Mouse (Mus musculus): Measurements from ENCODE around the gene Nrg4. TPM values are rescaled to one million over a fixed set of nuclear protein-coding genes. Genes with fewer than 3 reads are reported as not detected.
A peak's percentile ranks its signal among the peaks of the same experiment; 100 is the strongest.

Nrg4 gene
- total RNA-seq, 1 experiment from 2014 or later = 1.4 TPM

GRCm38 (mm10) chr9:55325061-55325460 is 1.6 kb downstream of the Nrg4 start:
- no peak for ATAC-seq (replicated peaks; ENCODE audit: insufficient number of reproducible peaks, low FRiP score, low TSS enrichment, poor library complexity, severe bottlenecking)

DNA sequence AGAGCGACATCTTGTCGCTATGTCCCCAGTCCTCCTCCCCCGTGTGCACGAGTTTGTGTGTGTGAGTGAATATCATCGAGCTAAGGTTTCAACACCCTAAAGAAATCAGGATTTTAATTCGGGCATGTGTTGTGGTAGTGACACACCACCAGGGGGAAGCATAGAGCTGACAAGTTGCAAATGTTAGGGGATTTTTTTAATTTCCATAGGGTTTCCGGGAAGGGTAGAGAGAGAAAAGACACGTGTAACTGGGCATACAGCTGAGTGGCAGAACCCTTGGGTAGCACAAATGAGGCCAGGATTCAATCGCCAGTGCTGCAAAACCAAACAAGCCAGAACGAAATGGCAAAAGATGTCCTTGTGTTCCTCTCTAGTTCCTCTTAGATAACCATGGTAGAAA is 2.1 kb downstream of the Nrg4 start:
- ATAC-seq (replicated peaks; ENCODE audit: insufficient number of reproducible peaks, low FRiP score, low TSS enrichment, poor library complexity, severe bottlenecking) = no peak

DNA sequence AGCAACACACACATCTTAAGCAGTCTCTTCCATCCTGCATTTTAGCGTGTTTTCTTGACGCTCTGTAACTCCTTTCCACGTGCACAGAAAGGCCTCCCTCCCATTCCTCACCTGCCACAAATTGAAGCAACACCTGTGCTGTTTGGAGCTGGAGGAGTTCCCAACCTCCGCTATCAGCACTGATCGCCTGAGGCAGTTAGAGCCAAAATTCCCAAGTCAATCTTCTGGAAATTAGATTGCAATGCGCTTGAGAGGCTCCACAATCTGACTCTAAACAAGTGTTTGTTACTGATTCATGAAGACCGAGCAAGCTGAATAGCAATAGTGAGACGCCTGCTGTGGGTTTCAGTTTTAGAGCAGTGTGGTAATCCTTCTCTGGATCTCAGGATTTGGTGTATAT is 2.6 kb downstream of the Nrg4 start:
- no peak for ATAC-seq (replicated peaks; ENCODE audit: insufficient number of reproducible peaks, low FRiP score, low TSS enrichment, poor library complexity, severe bottlenecking)

DNA sequence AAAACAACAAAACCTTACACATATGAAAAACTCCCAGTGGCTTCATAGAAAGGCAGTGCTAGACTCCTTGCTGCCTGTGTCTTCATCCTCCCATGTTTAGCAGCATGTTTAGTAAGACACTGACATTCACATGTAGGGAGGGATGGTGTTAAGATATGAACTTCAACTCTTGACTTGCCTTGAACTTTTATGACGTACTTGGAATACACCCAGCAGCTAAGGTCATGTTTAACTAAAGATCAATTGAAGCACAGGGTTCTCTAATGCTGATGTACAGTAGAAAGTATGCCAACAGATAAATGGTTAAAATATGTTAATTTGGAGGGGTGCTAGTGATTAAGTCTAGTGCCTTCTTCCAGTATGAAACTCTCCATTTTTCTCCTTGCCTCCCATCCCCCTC is 4.0 kb downstream of the Nrg4 start:
- no peak for ATAC-seq (replicated peaks; ENCODE audit: insufficient number of reproducible peaks, low FRiP score, low TSS enrichment, poor library complexity, severe bottlenecking)

DNA sequence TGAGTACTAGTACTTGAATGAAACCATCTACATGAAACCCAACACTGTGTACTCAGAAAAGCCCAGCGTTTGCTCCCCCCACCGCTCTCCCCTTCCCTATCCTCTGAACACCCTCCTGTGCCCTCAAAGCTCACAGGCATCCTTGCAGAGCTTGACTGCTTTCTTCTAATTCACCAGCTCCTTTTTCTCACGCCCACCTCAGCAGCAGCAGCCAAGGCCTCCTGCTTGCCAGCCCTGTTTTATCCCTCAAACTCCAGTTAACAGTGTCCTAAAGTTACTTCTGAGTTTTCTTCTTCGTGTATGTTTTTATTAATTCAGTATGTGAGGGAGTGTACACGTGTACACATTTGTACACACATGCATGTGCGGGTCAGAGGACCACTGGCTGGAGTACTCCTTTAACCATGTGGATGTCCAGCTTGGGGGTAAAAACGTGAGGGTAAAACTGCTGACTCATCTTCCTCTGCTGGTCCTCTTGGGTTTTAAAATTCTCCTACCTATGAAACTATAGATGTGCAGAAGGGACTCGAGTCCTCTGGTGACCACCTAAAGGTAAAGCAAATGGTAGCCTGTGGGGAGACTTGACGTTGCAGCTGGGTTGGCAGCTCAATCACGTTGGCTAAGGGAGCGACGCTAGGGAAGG is 12.9 kb downstream of the Nrg4 start:
- ATAC-seq (replicated peaks; ENCODE audit: insufficient number of reproducible peaks, low FRiP score, low TSS enrichment, poor library complexity, severe bottlenecking) = no peak

- peak; percentile 81; the same call in 1 of the 2 replicates for ATAC-seq (replicated peaks; ENCODE audit: insufficient number of reproducible peaks, low FRiP score, low TSS enrichment, poor library complexity, severe bottlenecking)
Measured at GRCm38 (mm10) chr9:55311560-55311959, 15.1 kb downstream of the Nrg4 start.

DNA sequence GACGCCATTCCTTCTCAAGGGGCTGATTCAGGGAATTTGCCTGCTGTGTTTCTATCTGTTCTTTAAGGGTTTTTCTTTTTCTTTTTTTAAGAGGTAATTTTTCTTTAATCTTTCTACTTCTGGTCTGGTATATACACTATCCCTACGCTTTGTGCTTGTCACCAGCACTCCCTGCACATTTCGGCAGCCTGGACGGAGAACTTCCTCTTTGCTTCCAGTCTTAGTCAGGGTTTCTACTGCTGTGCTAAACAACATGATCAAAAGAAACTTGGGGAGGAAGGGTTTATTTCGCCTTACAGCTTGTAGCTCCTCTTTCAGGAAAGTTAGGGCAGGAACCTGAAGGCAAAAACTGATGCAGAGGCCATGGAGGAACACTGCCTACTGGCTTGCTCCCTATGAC is 18.2 kb downstream of the Nrg4 start:
- no peak for ATAC-seq (replicated peaks; ENCODE audit: insufficient number of reproducible peaks, low FRiP score, low TSS enrichment, poor library complexity, severe bottlenecking)

DNA sequence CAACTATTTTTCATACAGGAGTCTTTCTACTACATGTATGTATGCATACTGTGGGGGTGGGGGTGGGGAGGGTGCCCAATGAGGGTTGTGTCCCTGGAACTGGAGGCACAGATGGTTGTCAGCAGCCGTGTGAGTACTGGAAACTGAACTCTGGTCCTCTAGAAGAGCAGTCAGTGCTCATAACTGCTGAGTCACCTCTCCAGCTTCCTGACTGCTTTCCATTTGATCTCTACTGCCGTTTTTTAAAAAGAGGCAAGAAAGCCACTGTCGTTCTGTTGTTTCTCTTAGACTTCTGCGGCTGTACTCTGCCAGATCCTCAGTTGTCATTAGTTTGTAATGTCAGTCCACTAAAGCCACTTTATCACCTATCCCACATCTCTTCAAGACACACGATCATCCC is 19.1 kb downstream of the Nrg4 start:
- no peak for ATAC-seq (replicated peaks; ENCODE audit: insufficient number of reproducible peaks, low FRiP score, low TSS enrichment, poor library complexity, severe bottlenecking)

- ATAC-seq (replicated peaks; ENCODE audit: insufficient number of reproducible peaks, low FRiP score, low TSS enrichment, poor library complexity, severe bottlenecking) = no peak
Measured at GRCm38 (mm10) chr9:55307066-55307465, 19.6 kb downstream of the Nrg4 start.

- no peak for ATAC-seq (replicated peaks; ENCODE audit: insufficient number of reproducible peaks, low FRiP score, low TSS enrichment, poor library complexity, severe bottlenecking)
Measured at GRCm38 (mm10) chr9:55296221-55296620, 30.4 kb downstream of the Nrg4 start.

DNA sequence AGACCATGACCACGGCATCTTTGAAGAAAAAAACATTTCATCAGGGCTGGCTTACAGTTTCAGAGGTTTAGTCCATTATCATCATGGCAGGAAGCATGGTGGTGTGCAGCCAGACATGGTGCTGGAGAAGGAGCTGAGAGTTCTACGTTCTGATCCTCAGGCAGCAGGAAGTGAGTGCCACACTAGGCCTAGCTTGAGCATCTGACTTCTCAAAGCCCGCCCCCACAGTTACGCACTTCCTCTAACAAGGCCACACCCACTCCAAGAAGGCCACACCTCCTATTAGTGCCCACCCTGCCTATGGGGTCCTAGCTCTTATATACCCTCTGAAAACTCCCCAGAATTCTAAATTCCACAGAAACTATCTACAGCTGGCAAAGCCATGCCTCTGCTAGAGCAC is 34.7 kb downstream of the Nrg4 start:
- no peak for ATAC-seq (replicated peaks; ENCODE audit: insufficient number of reproducible peaks, low FRiP score, low TSS enrichment, poor library complexity, severe bottlenecking)

DNA sequence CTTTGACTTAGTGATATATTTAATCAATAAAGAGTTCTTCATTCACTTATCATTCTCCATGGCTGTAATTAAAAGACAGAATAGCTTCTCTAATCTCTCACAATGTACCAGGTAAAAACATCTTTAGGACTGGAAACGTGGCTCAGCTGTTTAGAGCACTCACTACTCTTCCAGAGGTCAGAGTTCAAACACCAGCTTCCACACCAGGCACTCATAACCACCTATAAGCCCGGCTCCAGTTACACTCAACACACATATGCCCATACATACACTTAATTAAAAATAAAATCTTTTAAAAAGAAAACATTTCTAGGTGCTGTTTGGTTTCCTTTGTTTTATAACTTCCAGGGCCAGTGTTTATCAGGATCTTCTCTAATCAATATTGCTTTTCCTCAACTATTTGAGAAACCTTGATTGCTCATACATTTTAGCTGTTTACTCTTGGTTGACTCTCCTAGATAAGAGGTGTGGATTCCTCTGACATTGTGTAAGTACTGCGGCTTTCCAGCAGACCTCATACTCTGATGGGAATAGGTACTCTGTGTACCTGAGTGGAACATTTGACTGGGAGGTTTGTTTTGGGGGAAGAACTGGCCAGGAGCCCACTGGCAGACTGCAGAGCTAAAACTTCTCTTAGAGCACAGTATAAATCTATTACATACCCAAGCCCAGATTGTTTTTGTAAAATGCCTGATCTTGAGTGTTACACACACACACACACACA is 37.0 kb downstream of the Nrg4 start:
- ATAC-seq (replicated peaks; ENCODE audit: insufficient number of reproducible peaks, low FRiP score, low TSS enrichment, poor library complexity, severe bottlenecking) = no peak

DNA sequence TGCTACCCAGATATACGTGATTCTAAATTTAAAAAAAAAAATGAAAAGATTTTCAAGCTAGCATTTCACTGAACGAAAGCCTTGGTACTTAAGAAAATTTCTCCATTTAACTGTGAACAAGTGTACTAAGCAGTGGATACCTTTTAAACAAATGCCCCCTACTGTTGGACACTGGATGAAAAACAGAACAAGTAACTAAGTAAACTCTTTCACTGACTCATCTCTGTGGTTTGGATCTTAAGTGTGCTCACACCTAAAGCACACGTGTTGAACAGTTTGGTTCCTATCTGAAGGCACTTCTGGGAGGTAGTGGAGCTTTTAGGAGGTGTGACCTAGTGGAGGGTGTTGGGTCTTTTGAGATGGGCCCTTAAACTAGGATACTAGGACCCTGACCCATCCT is 41.4 kb downstream of the Nrg4 start:
- no peak for ATAC-seq (replicated peaks; ENCODE audit: insufficient number of reproducible peaks, low FRiP score, low TSS enrichment, poor library complexity, severe bottlenecking)

DNA sequence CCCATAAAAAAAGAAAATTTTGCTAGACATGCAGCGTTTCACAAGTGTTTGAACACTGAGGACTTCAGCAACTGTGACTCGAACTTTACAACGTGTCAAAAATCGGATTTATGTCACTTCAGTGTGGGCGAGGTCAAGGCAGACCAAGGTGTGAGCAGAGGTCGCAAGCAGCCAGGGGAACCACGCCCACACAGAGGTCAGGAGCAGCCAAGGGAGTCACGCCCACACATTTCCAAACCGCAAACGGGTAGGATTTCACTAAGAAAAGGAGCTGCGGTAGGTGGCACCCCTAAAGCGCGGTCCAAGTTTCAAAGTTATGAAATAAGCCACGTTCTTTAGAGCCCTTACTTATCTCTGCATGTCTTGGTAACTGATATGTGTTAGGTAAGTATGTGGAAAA is 43.1 kb downstream of the Nrg4 start:
- ATAC-seq (replicated peaks; ENCODE audit: insufficient number of reproducible peaks, low FRiP score, low TSS enrichment, poor library complexity, severe bottlenecking) = peak; percentile 66

- ATAC-seq (replicated peaks; ENCODE audit: insufficient number of reproducible peaks, low FRiP score, low TSS enrichment, poor library complexity, severe bottlenecking) = no peak
Measured at GRCm38 (mm10) chr9:55279114-55279825, 47.4 kb downstream of the Nrg4 start.

- no peak for ATAC-seq (replicated peaks; ENCODE audit: insufficient number of reproducible peaks, low FRiP score, low TSS enrichment, poor library complexity, severe bottlenecking)
Measured at GRCm38 (mm10) chr9:55277562-55277961, 49.1 kb downstream of the Nrg4 start.

DNA sequence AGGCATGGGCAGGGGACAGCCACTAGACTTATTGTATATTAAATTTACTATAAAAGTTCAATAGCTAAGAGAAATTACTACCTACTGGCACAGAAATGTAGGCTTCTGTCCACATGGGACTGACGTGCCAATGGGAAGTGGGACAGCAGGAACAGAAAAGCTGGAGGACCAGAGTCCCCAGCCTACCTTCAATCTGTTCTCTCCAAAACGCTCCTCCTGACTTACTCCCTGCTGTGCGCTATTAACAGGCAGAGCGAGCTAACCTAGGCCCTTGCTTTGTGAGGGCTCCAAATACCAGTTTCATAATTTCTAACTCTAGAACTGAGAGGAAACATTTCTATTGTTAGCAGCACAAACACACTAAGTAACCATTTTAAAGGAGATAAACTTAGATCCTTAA is 52.7 kb downstream of the Nrg4 start:
- no peak for ATAC-seq (replicated peaks; ENCODE audit: insufficient number of reproducible peaks, low FRiP score, low TSS enrichment, poor library complexity, severe bottlenecking)

GRCm38 (mm10) chr9:55271960-55272560 is 54.6 kb downstream of the Nrg4 start:
- no peak for ATAC-seq (replicated peaks; ENCODE audit: insufficient number of reproducible peaks, low FRiP score, low TSS enrichment, poor library complexity, severe bottlenecking)
